In the genomic region with DNA sequence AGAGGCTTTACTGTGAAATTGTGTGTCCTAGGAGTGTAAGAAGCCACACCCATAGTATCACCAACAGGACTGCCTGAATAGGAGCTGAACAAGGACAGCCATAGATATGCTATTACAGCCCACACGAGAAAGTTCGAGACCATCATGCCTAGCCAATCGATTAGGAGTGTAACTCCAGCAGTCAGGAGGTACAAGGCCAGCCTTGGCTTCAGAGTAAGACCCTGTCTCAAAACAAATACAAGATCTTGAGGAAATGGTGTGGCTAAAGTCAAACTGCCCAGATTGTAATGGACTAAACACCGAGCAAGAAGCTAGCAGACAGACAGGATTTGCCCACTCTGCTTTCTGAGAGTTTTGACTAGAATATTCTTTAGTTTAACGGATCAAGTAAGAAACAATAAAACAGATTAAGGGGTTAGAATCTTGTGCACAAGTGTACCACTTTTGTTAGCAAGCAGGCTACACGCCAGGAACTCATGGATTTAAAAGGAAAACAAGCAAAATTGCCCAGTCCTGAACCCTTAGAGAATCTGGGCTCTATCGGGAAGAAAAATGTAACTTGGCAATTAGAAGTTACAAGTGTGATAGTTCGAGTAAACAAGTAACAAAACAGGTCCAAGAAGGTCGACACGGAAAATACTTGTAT, we compare ENCODE assay signal across 9 mouse cellular contexts. TPM values are rescaled to one million over a fixed set of nuclear protein-coding genes. Genes with fewer than 3 reads are reported as not detected.
DNase-seq lines count a peak whose midpoint lies in the region; ATAC-seq and TF ChIP-seq lines count a peak whose summit lies in the region.
"Had no signal": no experiment of that assay in that cellular context is flagged by ENCODE, and none has a peak within 500 bp of the region (broad histone marks: within the 10 kb centered on the region; RNA-seq: fewer than 3 reads in every experiment).

No protein-coding gene starts in this region.

- peaks cover 8% of the 10 kb centered on the region for H3K4me1 ChIP-seq in thymus, adult 2 months (replicated peaks; ENCODE audit: control insufficient read depth, insufficient read depth, low read length)
- peaks cover 22% of the 10 kb centered on the region for H3K4me1 ChIP-seq in intestine, embryonic 16.5 days (ENCODE audit: control insufficient read depth, insufficient read depth, low read length)

- peak; percentile 18 for ATAC-seq in intestine, embryonic 16.5 days

- H3K9me3 ChIP-seq in intestine, embryonic 16.5 days (ENCODE audit: control insufficient read depth, low read length), result no peaks in the 10 kb centered on the region

- TF ChIP-seq POLR2A in thymus, adult 2 months (IDR thresholded peaks at IDR 0.05; ENCODE audit: control insufficient read depth, extremely low read depth, insufficient read depth, low read length, poor library complexity), result no peak
- TF ChIP-seq POLR2A in myocyte (IDR thresholded peaks at IDR 0.05; ENCODE audit: insufficient read length, low read depth), result no peak

- H3K9ac ChIP-seq in intestine, embryonic 16.5 days (ENCODE audit: low read depth, low read length), result peak overlapping the region; percentile 69

- H3K4me2 ChIP-seq in intestine, embryonic 16.5 days (ENCODE audit: low read depth, low read length), result peak overlapping the region; percentile 67
- peak overlapping the region; percentile 83 for H3K4me2 ChIP-seq in myocyte (ENCODE audit: low read depth)

- TF ChIP-seq CTCF in thymus, adult 2 months (IDR thresholded peaks at IDR 0.05; ENCODE audit: borderline replicate concordance, control insufficient read depth, extremely low read depth, insufficient read depth, low read length, poor library complexity), result no peak

- H3K36me3 ChIP-seq in thymus, adult 2 months (ENCODE audit: control insufficient read depth, insufficient read depth, low read length), result peaks cover 24% of the 10 kb centered on the region
- H3K36me3 ChIP-seq in intestine, embryonic 16.5 days (ENCODE audit: control insufficient read depth, insufficient read depth, low read length), result peaks cover 8% of the 10 kb centered on the region
- peaks cover 25% of the 10 kb centered on the region for H3K36me3 ChIP-seq in myocyte (ENCODE audit: control insufficient read depth, insufficient read depth)

- 40% methylated on average over 10 of the region's 10 CpGs for WGBS in thymus, adult 2 months
- 11% methylated on average over 10 of the region's 10 CpGs for WGBS in intestine, embryonic 16.5 days

- H3K27me3 ChIP-seq in thymus, adult 2 months (ENCODE audit: control insufficient read depth, insufficient read depth, low read length), result no peaks in the 10 kb centered on the region
- no peaks in the 10 kb centered on the region for H3K27me3 ChIP-seq in intestine, embryonic 16.5 days (replicated peaks; ENCODE audit: control insufficient read depth, insufficient read depth, low read length)
- H3K27me3 ChIP-seq in myocyte (ENCODE audit: control insufficient read depth, insufficient read depth, insufficient read length), result no peaks in the 10 kb centered on the region
- H3K27me3 ChIP-seq: Patski had no signal

- peak overlapping the region; percentile 86 for H3K27ac ChIP-seq in thymus, adult 2 months (ENCODE audit: control insufficient read depth, insufficient read depth, low read length)
- peak overlapping the region; percentile 97 for H3K27ac ChIP-seq in intestine, embryonic 16.5 days (ENCODE audit: low read length)

- H3K79me2 ChIP-seq in myocyte (ENCODE audit: control insufficient read depth, insufficient read depth), result peaks cover 30% of the 10 kb centered on the region

- peak overlapping the region; percentile 96 for H3ac ChIP-seq in myocyte (ENCODE audit: control insufficient read depth, insufficient read length)

- DNase-seq in embryo, embryonic 9.5 days (ENCODE audit: extremely low spot score), result peak; percentile 41
- DNase-seq in embryo, embryonic 11 days, result no peak
- peak; percentile 13 for DNase-seq in thymus, adult 2 months
- DNase-seq in thymus, postnatal 4 days, result no peak
- no peak for DNase-seq in thymus, postnatal 14 days
- no peak for DNase-seq in cerebellum, adult 11-12 months

- peak overlapping the region; percentile 76 for H3K4me3 ChIP-seq in thymus, adult 2 months (ENCODE audit: control insufficient read depth, insufficient read depth, low read length)
- peak overlapping the region; percentile 96 for H3K4me3 ChIP-seq in intestine, embryonic 16.5 days (ENCODE audit: low read length)
- peak overlapping the region; percentile 99 for H3K4me3 ChIP-seq in myocyte

TF ChIP-seq in myocyte, 11 proteins besides CTCF, POLR2A, EP300 and RAD21:
- no peak for TF ChIP-seq MAX (IDR thresholded peaks at IDR 0.05; ENCODE audit: low read depth)
- TF ChIP-seq CEBPB (IDR thresholded peaks at IDR 0.05; ENCODE audit: insufficient read depth, poor library complexity, severe bottlenecking), result no peak
- TF ChIP-seq MYOG (IDR thresholded peaks at IDR 0.05; ENCODE audit: control insufficient read depth in 1 of 3, insufficient read depth in 1 of 3, insufficient read length in 2 of 3, low read depth in 2 of 3), result no peak
- no peak for TF ChIP-seq REST (IDR thresholded peaks at IDR 0.05; ENCODE audit: insufficient read depth, insufficient read length)
- TF ChIP-seq USF1 (IDR thresholded peaks at IDR 0.05; ENCODE audit: low read depth), result no peak
- no peak for TF ChIP-seq POLR2AphosphoS2 (IDR thresholded peaks at IDR 0.05; ENCODE audit: insufficient read length, low read depth)
- no peak for TF ChIP-seq TCF3 (IDR thresholded peaks at IDR 0.05; ENCODE audit: insufficient read length, low read depth)

RNA-seq across cellular contexts. Expression of gene Rpl27a, which starts 0.8 kb away (rescaled TPM):
- polyA plus RNA-seq in thymus, adult 2 months (2012; rRNA removed), result 429 and 436 TPM in 2 replicates
- polyA plus RNA-seq in intestine, embryonic 16.5 days (2015; fragmentation: Nextera tagmentation; extraction: Ambion mirVana), result 115 and 131 TPM in 2 replicates
- polyA plus RNA-seq in myocyte (2012; fragmentation: generic; extraction: Trizol), result 1,271 TPM

RNA-seq across cellular contexts. Expression of gene Trim66, which starts 10.2 kb away (rescaled TPM):
- polyA plus RNA-seq in thymus, adult 2 months (2012; rRNA removed), result 0.48 and 0.49 TPM in 2 replicates
- 0.01 TPM in 1 of 2 replicates, not detected in the other for polyA plus RNA-seq in intestine, embryonic 16.5 days (2015; fragmentation: Nextera tagmentation; extraction: Ambion mirVana)
- polyA plus RNA-seq in myocyte (2012; fragmentation: generic; extraction: Trizol), result 0.55 TPM

Comparison
In these comparisons a context has a peak if more than half of its experiments do, and no peak if none do; other contexts are left out.
1. DNase-seq: peak in embryo, embryonic 9.5 days (single experiment) and thymus, adult 2 months (single experiment); none in embryo, embryonic 11 days (single experiment), thymus, postnatal 4 days (single experiment), thymus, postnatal 14 days (single experiment) and cerebellum, adult 11-12 months (single experiment).
2. Peak in every context shown above with its lines, with median percentiles within 50 percentile points of each other: H3K4me3 ChIP-seq.